Mouse (Mus musculus): ENCODE data around the gene Spns3. TPM values are rescaled to one million over a fixed set of nuclear protein-coding genes. Genes with fewer than 3 reads are reported as not detected.

The Spns3 gene
- total RNA-seq, 4 experiments from 2014 or later = 0.14 TPM; not detected in 3

DNA sequence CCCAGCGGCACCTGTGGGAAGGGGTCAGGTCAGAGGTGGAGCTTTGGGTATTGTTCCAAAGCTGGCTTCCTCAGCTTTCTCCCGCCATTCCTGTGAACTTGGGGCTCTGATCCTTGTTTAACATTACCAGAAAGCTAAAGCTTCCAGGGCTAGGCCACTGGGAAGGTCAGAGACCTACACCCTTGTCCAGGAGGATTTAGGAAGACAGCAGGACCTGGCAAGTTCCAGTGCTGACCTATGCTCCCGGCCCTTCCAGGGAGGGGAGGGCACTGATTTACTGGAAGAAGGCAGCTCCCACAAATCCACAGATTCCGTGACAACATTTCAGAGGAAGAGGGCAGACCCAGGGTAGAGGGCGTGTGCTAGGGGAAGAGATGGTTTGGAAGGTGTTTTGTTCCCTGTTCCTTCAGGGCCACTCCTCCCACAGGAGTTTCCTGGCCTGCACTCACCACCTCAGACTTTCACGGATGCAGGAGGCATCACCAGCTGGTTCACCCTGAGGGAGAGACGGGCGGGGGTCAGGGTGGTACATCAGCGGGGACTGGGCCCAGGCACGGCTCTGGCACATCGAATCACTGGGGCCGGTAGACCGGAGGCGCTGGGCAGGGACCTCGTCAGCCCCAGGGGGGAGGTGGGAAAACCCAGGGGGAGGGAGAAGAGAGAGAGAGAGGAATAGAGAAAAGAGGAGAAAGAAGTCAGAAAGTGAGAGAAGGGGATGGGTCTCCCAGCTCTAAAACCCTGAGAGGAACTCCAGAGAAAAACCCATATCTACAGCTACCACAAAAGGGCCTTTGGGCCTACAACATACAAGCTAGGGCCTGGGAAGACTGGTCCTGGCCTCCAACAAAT lies 97.0 kb downstream of the Spns3 start:
- DNase-seq (ENCODE audit: low spot score) = no peak

DNA sequence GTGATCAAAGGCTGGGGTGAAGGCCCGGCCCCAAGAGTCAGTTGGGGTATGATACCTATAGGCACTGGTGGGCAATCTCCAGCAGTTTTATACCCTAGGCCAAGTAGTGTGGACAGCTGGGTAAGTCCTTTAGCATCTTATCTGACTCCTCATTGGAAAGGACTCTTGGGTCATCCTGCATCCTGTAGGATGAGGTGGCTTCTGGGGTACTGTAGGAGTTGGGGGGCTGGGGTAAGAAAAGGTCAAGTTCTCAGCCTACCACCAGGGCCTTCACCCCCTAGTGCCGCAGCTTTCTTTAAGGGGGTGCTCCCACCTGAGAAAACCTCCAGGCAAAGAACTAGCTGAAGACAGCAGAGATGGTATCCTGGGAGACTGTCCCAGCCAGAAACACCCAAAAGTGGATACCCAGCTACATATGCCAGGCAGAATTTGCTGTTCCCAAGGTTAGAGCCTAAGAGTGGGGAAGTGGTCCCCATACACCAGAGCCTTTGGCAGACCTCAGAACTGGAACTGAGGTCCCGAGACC lies 98.1 kb downstream of the Spns3 start:
- no peak for DNase-seq (ENCODE audit: low spot score)

- DNase-seq (ENCODE audit: low spot score) = no peak
These were observed 102.8 kb downstream of the Spns3 start for GRCm38 (mm10) chr11:72447475-72447874.

DNA sequence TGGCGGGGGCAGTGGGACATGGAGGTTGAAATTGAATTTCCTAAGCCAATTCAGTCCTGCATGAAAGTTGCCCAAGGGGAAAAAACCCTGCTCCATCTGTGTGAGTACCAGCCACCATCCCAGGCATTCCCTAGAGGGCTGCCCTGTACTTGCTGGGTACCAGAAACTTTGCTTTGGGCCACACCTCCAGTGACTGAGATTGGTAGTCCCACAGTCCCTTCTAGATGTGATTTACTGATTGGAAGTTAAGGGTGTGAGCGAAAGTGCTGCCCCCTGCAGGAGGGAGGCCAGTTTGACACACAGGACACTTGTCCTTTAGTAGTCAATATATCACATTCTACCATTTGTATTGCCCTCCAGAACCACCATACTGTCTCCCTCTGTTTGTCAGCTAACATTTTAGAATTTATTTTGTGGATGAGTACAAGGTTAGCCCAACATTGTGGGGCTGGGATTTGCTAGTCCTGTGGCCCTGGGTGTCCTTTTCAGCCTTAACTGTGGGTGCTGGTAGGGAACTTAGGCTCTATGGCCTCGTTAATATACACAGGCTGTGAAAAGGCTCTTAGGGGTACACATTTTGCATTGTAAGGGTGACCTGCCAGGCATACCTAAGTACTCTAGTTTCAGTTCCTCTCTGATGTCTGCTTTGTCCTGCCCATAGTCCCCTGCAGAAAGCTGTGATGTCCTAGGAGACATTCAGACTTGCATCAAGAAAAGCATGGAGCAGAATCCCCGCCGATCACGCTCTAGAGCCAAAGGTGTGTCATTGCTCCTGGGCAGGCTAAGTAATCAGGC lies 103.8 kb downstream of the Spns3 start:
- DNase-seq (ENCODE audit: low spot score) = no peak

Other genes with a start within 250 kb of the Spns3 start
- 10 to 100 TPM in 1 of 4 experiments, 1 to 10 TPM in 3; 9.1 to 11.5 (median 9.2) TPM for gene Xaf1, start 248.9 kb downstream of the Spns3 start, total RNA-seq (2022)
- not detected for gene Fbxo39, start 236.1 kb downstream of the Spns3 start, total RNA-seq (2022)
- gene Tekt1, start 188.1 kb downstream of the Spns3 start, total RNA-seq (2022) = under 1 TPM in 1 of 4 experiments, not detected in 3; 0.28 TPM
- gene Smtnl2, start 138.8 kb downstream of the Spns3 start, total RNA-seq (2022) = 10 to 100 TPM; 13.6 to 18.9 (median 16.5) TPM
- gene Ggt6, start 115.0 kb downstream of the Spns3 start, total RNA-seq (2022) = under 1 TPM in 2 of 4 experiments, not detected in 2; 0.32 to 0.44 TPM
- 10 to 100 TPM; 42.4 to 49.4 (median 45.9) TPM for gene Mybbp1a, start 109.2 kb downstream of the Spns3 start, total RNA-seq (2022)
- 10 to 100 TPM in 1 of 4 experiments, 1 to 10 TPM in 3; 7.4 to 10.2 (median 7.9) TPM for gene Spns2, start 60.6 kb downstream of the Spns3 start, total RNA-seq (2022)
- gene Ube2g1, start 56.8 kb upstream of the Spns3 start, total RNA-seq (2022) = 10 to 100 TPM; 52.5 to 66.4 (median 60.5) TPM
- gene Ankfy1, start 139.5 kb upstream of the Spns3 start, total RNA-seq (2022) = 10 to 100 TPM; 13.8 to 14.8 (median 14.3) TPM
- gene Cyb5d2, start 245.6 kb upstream of the Spns3 start, total RNA-seq (2022) = 10 to 100 TPM; 23.7 to 26.3 (median 25.4) TPM
- 10 to 100 TPM; 17.5 to 19.3 (median 18.8) TPM for gene Zzef1, start 245.7 kb upstream of the Spns3 start, total RNA-seq (2022)